Mouse (Mus musculus): Measurements from ENCODE around the gene Ly75. TPM values are rescaled to one million over a fixed set of nuclear protein-coding genes. Genes with fewer than 3 reads are reported as not detected.

Ly75 gene
- total and polyA plus RNA-seq, 3 experiments, result 1.1 to 2.2 TPM; not detected in 1

DNA sequence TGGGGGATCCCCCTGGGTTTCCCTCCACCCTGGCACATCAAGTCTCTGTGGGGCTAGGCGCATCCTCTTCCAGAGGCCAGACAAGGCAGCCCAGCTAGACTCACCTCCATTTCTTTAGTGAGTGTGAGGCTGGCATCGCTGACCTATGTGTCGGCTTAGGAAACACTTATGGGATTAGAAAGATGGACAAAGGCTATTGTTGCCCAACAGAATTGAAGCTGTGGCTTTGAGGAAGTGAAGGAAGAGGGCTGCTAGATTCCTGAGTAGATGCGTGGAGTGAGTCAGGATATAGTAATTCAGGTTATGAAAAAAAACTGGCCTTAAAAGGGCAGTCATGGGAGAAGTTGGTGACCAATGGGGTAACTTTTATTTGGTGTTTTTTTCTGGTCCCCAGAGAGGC lies 13.6 kb downstream of the Ly75 start:
- Histone ChIP-seq H3K9me3 (replicated peaks; ENCODE audit: insufficient read depth, low read length) (no peaks in the 10 kb centered on the region), H3K79me2 (ENCODE audit: control insufficient read depth, insufficient read depth, low read length, poor library complexity) (no peaks in the 10 kb centered on the region), H3K27me3 (ENCODE audit: control insufficient read depth in 1 of 2, insufficient read depth in 2 of 2, low read length in 2 of 2) (no peaks in the 10 kb centered on the region), H3K4me1 (ENCODE audit: control insufficient read depth in 1 of 2, insufficient read depth in 2 of 2, low read length in 2 of 2) (peaks cover 0 to 3% of the 10 kb centered on the region in 2 experiments; a peak in 1 of 4 replicates), H3K9ac (ENCODE audit: control insufficient read depth, low read depth, low read length, poor library complexity, severe bottlenecking) (no peak overlapping the region), H3K36me3 (ENCODE audit: control insufficient read depth in 1 of 2, insufficient read depth in 2 of 2, low read length in 2 of 2) (peaks cover 0 to 8% of the 10 kb centered on the region in 2 experiments; a peak in 2 of 4 replicates), H3K27ac (ENCODE audit: control insufficient read depth, low read depth, low read length) (no peak overlapping the region), H3K4me3 (ENCODE audit: control insufficient read depth in 1 of 2, insufficient read depth in 1 of 2, low read depth in 2 of 2, low read length in 2 of 2) (no peak overlapping the region)
- DNase-seq (ENCODE audit: low read depth, low spot score), result no peak
- TF ChIP-seq USF1 (IDR thresholded peaks at IDR 0.05; ENCODE audit: low read depth, low read length), result no peak
- TF ChIP-seq CTCF (IDR thresholded peaks at IDR 0.05 in 2 of 3, conservative IDR thresholded peaks at IDR 0.05 in 1 of 3; ENCODE audit: control insufficient read depth in 1 of 3, insufficient read depth in 1 of 3, low read depth in 2 of 3, low read length in 3 of 3, poor library complexity in 1 of 3, severe bottlenecking in 1 of 3), result no peak
- no peak for TF ChIP-seq BHLHE40 (IDR thresholded peaks at IDR 0.05; ENCODE audit: borderline replicate concordance, low read depth, low read length)
- TF ChIP-seq HCFC1 (IDR thresholded peaks at IDR 0.05; ENCODE audit: low read depth, low read length), result no peak
- TF ChIP-seq ELF1 (IDR thresholded peaks at IDR 0.05; ENCODE audit: low read depth, low read length), result no peak
- TF ChIP-seq POLR2AphosphoS2 (IDR thresholded peaks at IDR 0.05; ENCODE audit: low read length), result no peak
- TF ChIP-seq UBTF (IDR thresholded peaks at IDR 0.05; ENCODE audit: borderline replicate concordance, insufficient read depth, low read depth, low read length), result no peak
- no peak for TF ChIP-seq MEF2A (IDR thresholded peaks at IDR 0.05; ENCODE audit: extremely low read depth, insufficient replicate concordance, low read depth, low read length, poor library complexity, severe bottlenecking)
- no peak for TF ChIP-seq NRF1 (IDR thresholded peaks at IDR 0.05; ENCODE audit: insufficient read depth, low read depth, low read length, poor library complexity, severe bottlenecking)
- TF ChIP-seq POLR2A (IDR thresholded peaks at IDR 0.05; ENCODE audit: control insufficient read depth in 1 of 2, insufficient read depth in 1 of 2, low read depth in 1 of 2, low read length in 2 of 2, poor library complexity in 1 of 2), result no peak

DNA sequence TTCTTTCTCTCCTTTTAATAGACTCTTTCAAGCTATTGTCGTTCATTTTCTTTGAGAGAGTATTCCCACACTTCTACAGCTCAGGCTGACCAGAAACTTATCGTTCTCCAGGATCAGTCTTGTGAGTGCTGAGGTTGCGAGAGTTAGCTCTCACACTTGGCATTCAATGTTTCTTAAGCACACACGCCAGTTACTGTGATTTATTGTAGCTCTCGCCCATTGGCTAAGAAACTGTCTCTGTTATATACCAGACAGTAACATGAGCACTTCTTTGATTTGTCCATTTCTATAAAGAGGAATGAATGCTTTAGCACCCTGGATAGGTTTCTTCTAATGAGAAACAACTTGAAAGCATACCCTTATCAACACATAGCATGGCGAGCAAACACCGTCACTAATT lies 15.2 kb downstream of the Ly75 start:
- H3K4me1 ChIP-seq (ENCODE audit: control insufficient read depth in 1 of 2, insufficient read depth in 2 of 2, low read length in 2 of 2), result peaks cover 0 to 3% of the 10 kb centered on the region in 2 experiments; a peak in 1 of 4 replicates

More for the DNA sequence above, 15.2 kb downstream of the Ly75 start:
- Histone ChIP-seq H3K9me3 (replicated peaks; ENCODE audit: insufficient read depth, low read length) (no peaks in the 10 kb centered on the region), H3K4me3 (ENCODE audit: control insufficient read depth in 1 of 2, insufficient read depth in 1 of 2, low read depth in 2 of 2, low read length in 2 of 2) (no peak overlapping the region), H3K79me2 (ENCODE audit: control insufficient read depth, insufficient read depth, low read length, poor library complexity) (no peaks in the 10 kb centered on the region), H3K27ac (ENCODE audit: control insufficient read depth, low read depth, low read length) (no peak overlapping the region), H3K36me3 (ENCODE audit: control insufficient read depth in 1 of 2, insufficient read depth in 2 of 2, low read length in 2 of 2) (peaks cover 0 to 4% of the 10 kb centered on the region in 2 experiments; a peak in 2 of 4 replicates), H3K9ac (ENCODE audit: control insufficient read depth, low read depth, low read length, poor library complexity, severe bottlenecking) (no peak overlapping the region), H3K27me3 (ENCODE audit: control insufficient read depth in 1 of 2, insufficient read depth in 2 of 2, low read length in 2 of 2) (no peaks in the 10 kb centered on the region)
- no peak for TF ChIP-seq JUND (IDR thresholded peaks at IDR 0.05; ENCODE audit: low read depth, low read length)
- no peak for TF ChIP-seq TBP (IDR thresholded peaks at IDR 0.05; ENCODE audit: low read depth, low read length)
- no peak for TF ChIP-seq NRF1 (IDR thresholded peaks at IDR 0.05; ENCODE audit: insufficient read depth, low read depth, low read length, poor library complexity, severe bottlenecking)
- TF ChIP-seq CHD1 (IDR thresholded peaks at IDR 0.05; ENCODE audit: low read depth, low read length), result no peak
- no peak for TF ChIP-seq GATA1 (IDR thresholded peaks at IDR 0.05; ENCODE audit: low read depth, low read length)
- no peak for TF ChIP-seq GABPA (IDR thresholded peaks at IDR 0.05; ENCODE audit: low read depth, low read length)
- TF ChIP-seq TAL1 (IDR thresholded peaks at IDR 0.05; ENCODE audit: low read length), result no peak
- TF ChIP-seq ETS1 (IDR thresholded peaks at IDR 0.05; ENCODE audit: low read depth, low read length), result no peak
- no peak for TF ChIP-seq UBTF (IDR thresholded peaks at IDR 0.05; ENCODE audit: borderline replicate concordance, insufficient read depth, low read depth, low read length)
- TF ChIP-seq CTCF (IDR thresholded peaks at IDR 0.05 in 2 of 3, conservative IDR thresholded peaks at IDR 0.05 in 1 of 3; ENCODE audit: control insufficient read depth in 1 of 3, insufficient read depth in 1 of 3, low read depth in 2 of 3, low read length in 3 of 3, poor library complexity in 1 of 3, severe bottlenecking in 1 of 3), result no peak
- TF ChIP-seq BHLHE40 (IDR thresholded peaks at IDR 0.05; ENCODE audit: borderline replicate concordance, low read depth, low read length), result no peak
- no peak for TF ChIP-seq MAZ (IDR thresholded peaks at IDR 0.05; ENCODE audit: low read depth, low read length)
- TF ChIP-seq RAD21 (IDR thresholded peaks at IDR 0.05; ENCODE audit: low read depth, low read length), result no peak
- no peak for TF ChIP-seq NELFE (IDR thresholded peaks at IDR 0.05; ENCODE audit: low read depth, low read length)
- no peak for TF ChIP-seq MEF2A (IDR thresholded peaks at IDR 0.05; ENCODE audit: extremely low read depth, insufficient replicate concordance, low read depth, low read length, poor library complexity, severe bottlenecking)
- no peak for TF ChIP-seq POLR2A (IDR thresholded peaks at IDR 0.05; ENCODE audit: control insufficient read depth in 1 of 2, insufficient read depth in 1 of 2, low read depth in 1 of 2, low read length in 2 of 2, poor library complexity in 1 of 2)
- TF ChIP-seq RCOR1 (IDR thresholded peaks at IDR 0.05; ENCODE audit: low read depth, low read length), result no peak
- no peak for TF ChIP-seq USF1 (IDR thresholded peaks at IDR 0.05; ENCODE audit: low read depth, low read length)
- TF ChIP-seq MAFK (IDR thresholded peaks at IDR 0.05; ENCODE audit: borderline replicate concordance, low read depth, low read length), result no peak
- no peak for DNase-seq (ENCODE audit: low read depth, low spot score)

All from MEL (cell line).